Mouse (Mus musculus) liver, embryonic 12.5 days (tissue): ENCODE results near the gene Fam107b. TPM values are rescaled to one million over a fixed set of nuclear protein-coding genes. Genes with fewer than 3 reads are reported as not detected.
A peak's percentile ranks its signal among the peaks of the same experiment; 100 is the strongest.
"Not testable (repeated sequence)": the region's sequence is repeated elsewhere in the genome, so short reads cannot be mapped to it uniquely, and the experiment has no call there.

Experiments
- ATAC-seq: fragments of 200-750 bp; cut with Nextera tagmentation; 2 replicates; pipeline ENCODE4 v1.8.0; 2017; ENCODE audit warnings: moderate number of reproducible peaks, mild to moderate bottlenecking, moderate library complexity
- H3K27ac ChIP-seq: fragments of 300-500 bp; sonication (generic); 2 replicates; pipeline ENCODE4 v1.5.1; 2016; ENCODE audit warnings: mild to moderate bottlenecking
- H3K27me3 ChIP-seq: fragments of 300-500 bp; sonication (generic); replicated peaks from 2 replicates; pipeline ENCODE4 v1.6.1; 2016; ENCODE audit warnings: mild to moderate bottlenecking, moderate library complexity
- H3K36me3 ChIP-seq: fragments of 300-500 bp; sonication (generic); 2 replicates; pipeline ENCODE4 v1.6.1; 2016; ENCODE audit warnings: mild to moderate bottlenecking, moderate library complexity
- H3K4me1 ChIP-seq: fragments of 300-500 bp; sonication (generic); 2 replicates; pipeline ENCODE4 v1.6.1; 2016
- H3K4me2 ChIP-seq: fragments of 300-500 bp; sonication (generic); 2 replicates; pipeline ENCODE4 v1.6.1; 2016; ENCODE audit warnings: mild to moderate bottlenecking, moderate library complexity
- H3K4me3 ChIP-seq: fragments of 300-500 bp; sonication (generic); 2 replicates; pipeline ENCODE4 v1.5.1; 2016; ENCODE audit warnings: mild to moderate bottlenecking, moderate library complexity
- H3K9ac ChIP-seq: fragments of 300-500 bp; sonication (generic); 2 replicates; pipeline ENCODE4 v1.6.1; 2016; ENCODE audit warnings: mild to moderate bottlenecking, moderate library complexity
- H3K9me3 ChIP-seq: fragments of 300-500 bp; sonication (generic); replicated peaks from 2 replicates; pipeline ENCODE4 v1.6.1; 2016; ENCODE audit warnings: mild to moderate bottlenecking, moderate library complexity
- whole genome bisulfite sequencing: fragments of 180-500 bp; shearing (Covaris S2); methylation state at CpG from one replicate; pipeline ENCODE4 v1.1.7; 2016; ENCODE audit not compliant: insufficient replicate concordance; 5-methylcytosine and 5-hydroxymethylcytosine counted together
- polyA plus RNA-seq: library from polyadenylated mRNA; unstranded; fragments of >200 nt; fragmentation: Nextera tagmentation; extraction: Ambion mirVana; gene quantifications from 2 replicates; pipeline ENCODE4 v1.2.1, GENCODE M21; 2016

Fam107b gene
- polyA plus RNA-seq, 1 experiment from 2014 or later = 22.0 TPM

DNA sequence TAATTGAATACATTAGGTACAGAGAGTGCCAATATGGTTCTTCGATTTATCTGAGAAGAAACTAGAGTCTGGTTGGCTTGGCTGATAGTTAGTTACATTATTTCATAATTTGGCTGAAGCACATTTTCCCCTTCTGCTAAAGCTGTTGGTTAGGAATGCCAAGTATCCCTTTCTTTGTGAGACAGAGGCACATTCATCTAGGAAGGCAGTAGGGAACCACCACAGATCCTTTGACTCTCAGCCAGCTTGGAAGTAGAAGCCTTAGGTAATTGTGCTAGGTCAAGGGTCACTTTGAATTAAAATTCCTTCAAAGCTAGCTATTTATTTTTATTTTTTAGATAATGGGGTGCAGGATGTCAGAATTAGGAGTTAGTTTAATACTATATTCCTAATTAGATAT lies 105.2 kb downstream of the Fam107b start:
- Histone ChIP-seq H3K4me1 (no peaks in the 10 kb centered on the region), H3K36me3 (no peaks in the 10 kb centered on the region), H3K27me3 (no peaks in the 10 kb centered on the region), H3K4me3 (no peak overlapping the region), H3K9me3 (no peaks in the 10 kb centered on the region), H3K9ac (no peak overlapping the region), H3K27ac (no peak overlapping the region), H3K4me2 (no peak overlapping the region)
- WGBS = 70% methylated on average over 1 of the region's 1 CpGs
- ATAC-seq = no peak

- no peaks in the 10 kb centered on the region for H3K4me1 ChIP-seq
- no peak overlapping the region for H3K27ac ChIP-seq
- H3K4me2 ChIP-seq = no peak overlapping the region
- WGBS = 54% methylated on average over 4 of the region's 4 CpGs
- ATAC-seq = no peak
- H3K4me3 ChIP-seq = no peak overlapping the region
- H3K36me3 ChIP-seq = no peaks in the 10 kb centered on the region
- H3K9me3 ChIP-seq = no peaks in the 10 kb centered on the region
- no peaks in the 10 kb centered on the region for H3K27me3 ChIP-seq
- H3K9ac ChIP-seq = no peak overlapping the region
Observed at GRCm38 (mm10) chr2:3682699-3683098, 112.4 kb downstream of the Fam107b start.

DNA sequence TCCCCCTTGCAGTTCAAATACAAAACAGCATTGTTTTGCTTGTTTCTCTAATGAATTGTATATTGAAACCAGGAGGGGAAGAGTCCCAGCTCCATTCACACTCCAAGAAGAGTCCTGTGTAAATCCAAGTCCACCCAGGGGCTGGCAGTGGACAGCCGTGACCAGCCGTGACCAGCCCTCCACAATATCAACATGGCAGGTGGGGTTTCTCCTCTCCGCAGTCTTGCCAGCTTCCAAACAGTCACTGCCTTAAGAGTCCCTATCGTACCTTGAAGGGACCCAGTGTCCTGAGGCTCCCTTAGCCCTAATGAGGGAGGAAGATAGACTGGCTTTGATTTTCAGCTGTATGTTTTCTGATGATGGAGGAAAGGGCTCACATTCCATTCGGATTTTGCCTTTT lies 113.1 kb downstream of the Fam107b start:
- no peak for ATAC-seq
- 74% methylated on average over 5 of the region's 5 CpGs for WGBS
- H3K9me3 ChIP-seq = no peaks in the 10 kb centered on the region
- no peak overlapping the region for H3K4me2 ChIP-seq
- no peak overlapping the region for H3K27ac ChIP-seq
- H3K4me1 ChIP-seq = no peaks in the 10 kb centered on the region
- H3K36me3 ChIP-seq = no peaks in the 10 kb centered on the region
- no peaks in the 10 kb centered on the region for H3K27me3 ChIP-seq
- no peak overlapping the region for H3K9ac ChIP-seq
- H3K4me3 ChIP-seq = no peak overlapping the region

GRCm38 (mm10) chr2:3683751-3684229 lies 113.5 kb downstream of the Fam107b start:
- no peaks in the 10 kb centered on the region for H3K4me1 ChIP-seq
- 66% methylated on average over 6 of the region's 6 CpGs for WGBS
- no peak for ATAC-seq
- H3K27ac ChIP-seq = no peak overlapping the region
- H3K36me3 ChIP-seq = no peaks in the 10 kb centered on the region
- no peaks in the 10 kb centered on the region for H3K27me3 ChIP-seq
- H3K4me2 ChIP-seq = no peak overlapping the region
- H3K4me3 ChIP-seq = no peak overlapping the region
- no peak overlapping the region for H3K9ac ChIP-seq
- no peaks in the 10 kb centered on the region for H3K9me3 ChIP-seq

- no peak for ATAC-seq
- Histone ChIP-seq H3K9me3 (no peaks in the 10 kb centered on the region), H3K36me3 (no peaks in the 10 kb centered on the region), H3K27me3 (no peaks in the 10 kb centered on the region), H3K4me3 (no peak overlapping the region), H3K4me1 (no peaks in the 10 kb centered on the region), H3K4me2 (no peak overlapping the region), H3K27ac (no peak overlapping the region), H3K9ac (no peak overlapping the region)
- 65% methylated on average over 4 of the region's 4 CpGs for WGBS
Observed at GRCm38 (mm10) chr2:3690221-3690620, 119.9 kb downstream of the Fam107b start.

GRCm38 (mm10) chr2:3692833-3693232 lies 122.5 kb downstream of the Fam107b start:
- Histone ChIP-seq H3K4me3 (no peak overlapping the region), H3K36me3 (no peaks in the 10 kb centered on the region), H3K4me2 (no peak overlapping the region), H3K9me3 (no peaks in the 10 kb centered on the region), H3K9ac (no peak overlapping the region), H3K27me3 (no peaks in the 10 kb centered on the region), H3K27ac (no peak overlapping the region), H3K4me1 (no peaks in the 10 kb centered on the region)
- no peak for ATAC-seq
- WGBS = 68% methylated on average over 2 of the region's 2 CpGs

DNA sequence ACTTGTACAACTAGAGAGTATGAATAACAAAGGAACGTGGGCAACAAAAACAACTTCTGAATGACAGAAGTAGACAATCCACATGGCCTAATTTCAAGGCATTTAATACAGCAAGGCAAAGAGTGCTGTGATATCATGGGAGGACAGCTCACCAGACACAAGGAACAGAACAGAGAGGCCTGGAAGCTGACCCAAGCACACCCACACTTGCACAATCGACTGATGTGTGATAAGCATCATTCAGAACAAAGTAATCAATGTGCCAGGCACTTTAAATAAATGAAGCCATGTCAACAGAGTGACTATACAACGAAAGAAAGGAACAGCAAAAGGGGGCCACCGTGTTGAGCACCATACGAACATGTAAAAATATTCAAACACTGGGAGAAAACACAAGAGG lies 125.6 kb downstream of the Fam107b start:
- H3K36me3 ChIP-seq = no peaks in the 10 kb centered on the region
- 63% methylated on average over 5 of the region's 5 CpGs for WGBS

GRCm38 (mm10) chr2:3700368-3700767 lies 130.1 kb downstream of the Fam107b start:
- Histone ChIP-seq H3K4me1 (peaks cover 18% of the 10 kb centered on the region; the same call in 1 of the 2 replicates), H3K36me3 (no peaks in the 10 kb centered on the region), H3K9ac (no peak overlapping the region), H3K9me3 (no peaks in the 10 kb centered on the region), H3K4me3 (no peak overlapping the region), H3K4me2 (no peak overlapping the region), H3K27me3 (no peaks in the 10 kb centered on the region), H3K27ac (0 out of 2 replicates have a peak overlapping the region, but pooled peaks have one; percentile 13)
- WGBS = 40% methylated on average over 1 of the region's 1 CpGs
- no peak for ATAC-seq

More for the DNA sequence above, 125.6 kb downstream of the Fam107b start:
- no peak for ATAC-seq
- Histone ChIP-seq H3K9me3 (no peaks in the 10 kb centered on the region), H3K4me3 (no peak overlapping the region), H3K27me3 (no peaks in the 10 kb centered on the region), H3K4me1 (no peaks in the 10 kb centered on the region), H3K27ac (no peak overlapping the region), H3K9ac (no peak overlapping the region), H3K4me2 (no peak overlapping the region)

GRCm38 (mm10) chr2:3702640-3703190 lies 132.4 kb downstream of the Fam107b start:
- Histone ChIP-seq H3K4me3 (no peak overlapping the region), H3K9ac (no peak overlapping the region), H3K4me1 (peaks cover 18% of the 10 kb centered on the region; the same call in 1 of the 2 replicates), H3K9me3 (no peaks in the 10 kb centered on the region), H3K27me3 (no peaks in the 10 kb centered on the region), H3K36me3 (no peaks in the 10 kb centered on the region), H3K4me2 (no peak overlapping the region), H3K27ac (no peak overlapping the region)
- ATAC-seq = no peak
- WGBS = 67% methylated on average over 7 of the region's 7 CpGs

DNA sequence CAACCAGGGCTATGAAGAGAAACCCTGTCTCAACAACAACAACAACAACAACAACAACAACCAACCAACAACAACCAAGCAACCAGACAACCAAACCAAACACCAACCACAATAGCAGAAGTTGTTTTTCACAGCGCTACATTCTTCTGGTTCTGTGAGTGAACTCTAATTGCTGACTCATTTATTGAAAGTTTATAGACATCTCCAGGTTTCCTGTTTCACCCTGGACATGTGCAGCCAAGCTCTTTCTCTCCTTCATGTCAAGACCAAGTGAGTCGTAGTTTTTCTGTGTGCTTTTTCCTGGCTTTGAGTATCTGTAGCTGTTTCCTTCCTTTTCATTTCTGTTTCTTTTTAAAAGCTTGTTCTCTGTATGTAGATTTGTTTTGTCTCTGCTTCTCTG lies 133.5 kb downstream of the Fam107b start:
- H3K27me3 ChIP-seq = no peaks in the 10 kb centered on the region
- ATAC-seq = no peak
- peaks cover 18% of the 10 kb centered on the region; the same call in 1 of the 2 replicates for H3K4me1 ChIP-seq
- H3K27ac ChIP-seq = no peak overlapping the region
- H3K4me3 ChIP-seq = no peak overlapping the region
- no peak overlapping the region for H3K9ac ChIP-seq
- WGBS = 33% methylated on average over 2 of the region's 2 CpGs
- no peak overlapping the region for H3K4me2 ChIP-seq
- no peaks in the 10 kb centered on the region for H3K36me3 ChIP-seq
- no peaks in the 10 kb centered on the region for H3K9me3 ChIP-seq

- Histone ChIP-seq H3K27me3 (no peaks in the 10 kb centered on the region), H3K9ac (no peak overlapping the region), H3K27ac (no peak overlapping the region), H3K9me3 (no peaks in the 10 kb centered on the region), H3K4me1 (peaks cover 20% of the 10 kb centered on the region; the same call in 1 of the 2 replicates), H3K4me2 (no peak overlapping the region), H3K4me3 (no peak overlapping the region), H3K36me3 (no peaks in the 10 kb centered on the region)
- no peak for ATAC-seq
- 60% methylated on average over 9 of the region's 9 CpGs for WGBS
Observed at GRCm38 (mm10) chr2:3704311-3705162, 134.2 kb downstream of the Fam107b start.

- H3K36me3 ChIP-seq, ATAC-seq, H3K27ac ChIP-seq, H3K9ac ChIP-seq, H3K9me3 ChIP-seq, H3K27me3 ChIP-seq, H3K4me3 ChIP-seq, H3K4me2 ChIP-seq: not testable (repeated sequence)
- 28% methylated on average over 3 of the region's 3 CpGs for WGBS
- H3K4me1 ChIP-seq = peaks cover 28% of the 10 kb centered on the region; the same call in 1 of the 2 replicates
Observed at GRCm38 (mm10) chr2:3705283-3705682, 135.0 kb downstream of the Fam107b start.
